Mouse (Mus musculus) lung, embryonic 15.5 days (tissue): ENCODE measurements around the gene Actr3. TPM values are rescaled to one million over a fixed set of nuclear protein-coding genes. Genes with fewer than 3 reads are reported as not detected.

Source experiments
- ATAC-seq: fragments of 200-750 bp; cut with Nextera tagmentation; 2 replicates; pipeline ENCODE4 v1.8.0; 2017; ENCODE audit warnings: moderate number of reproducible peaks, borderline replicate concordance; ENCODE audit not compliant: low FRiP score, low TSS enrichment; ENCODE audit errors: extremely low read depth
- H3K27ac ChIP-seq: fragments of 300-500 bp; sonication (generic); 2 replicates; pipeline ENCODE4 v1.5.1; 2015; ENCODE audit warnings: moderate library complexity, mild to moderate bottlenecking, inconsistent platforms
- H3K27me3 ChIP-seq: fragments of 300-500 bp; sonication (generic); 2 replicates; pipeline ENCODE4 v1.6.1; 2015; ENCODE audit warnings: inconsistent platforms
- H3K36me3 ChIP-seq: fragments of 300-500 bp; sonication (generic); 2 replicates; pipeline ENCODE4 v1.6.1; 2015; ENCODE audit warnings: inconsistent platforms
- H3K4me1 ChIP-seq: fragments of 300-500 bp; sonication (generic); 2 replicates; pipeline ENCODE4 v1.6.1; 2015; ENCODE audit warnings: inconsistent platforms
- H3K4me2 ChIP-seq: fragments of 300-500 bp; sonication (generic); 2 replicates; pipeline ENCODE4 v1.6.1; 2015; ENCODE audit warnings: inconsistent platforms, mild to moderate bottlenecking, moderate library complexity
- H3K4me3 ChIP-seq: fragments of 300-500 bp; sonication (generic); 2 replicates; pipeline ENCODE4 v1.5.1; 2015; ENCODE audit warnings: mild to moderate bottlenecking, inconsistent platforms
- H3K9ac ChIP-seq: fragments of 300-500 bp; sonication (generic); 2 replicates; pipeline ENCODE4 v1.6.1; 2015; ENCODE audit warnings: inconsistent platforms
- H3K9me3 ChIP-seq: fragments of 300-500 bp; sonication (generic); 2 replicates; pipeline ENCODE4 v1.6.1; 2016; ENCODE audit warnings: inconsistent platforms
- WGBS: fragments of 180-500 bp; shearing (Covaris S2); methylation state at CpG from one replicate; pipeline ENCODE4 v1.1.7; 2015; 5-methylcytosine and 5-hydroxymethylcytosine counted together
- polyA plus RNA-seq: library from polyadenylated mRNA; unstranded; fragments of >200 nt; fragmentation: Nextera tagmentation; extraction: Ambion mirVana; gene quantifications from 2 replicates; pipeline ENCODE4 v1.2.1, GENCODE M21; 2015

Gene Actr3
- polyA plus RNA-seq, 1 experiment from 2014 or later: 335 TPM

GRCm38 (mm10) chr1:125464011-125464410 is 28.5 kb upstream of the Actr3 start:
- Histone ChIP-seq H3K4me1 (0 out of 2 replicates have a peak, but pooled peaks cover 4% of the 10 kb centered on the region), H3K9me3 (no peaks in the 10 kb centered on the region), H3K36me3 (no peaks in the 10 kb centered on the region), H3K27ac (no peak overlapping the region), H3K9ac (no peak overlapping the region), H3K4me3 (no peak overlapping the region), H3K27me3 (no peaks in the 10 kb centered on the region), H3K4me2 (no peak overlapping the region)
- 83% methylated on average over 4 of the region's 4 CpGs for WGBS
- ATAC-seq: no peak

GRCm38 (mm10) chr1:125463349-125463748 is 27.8 kb upstream of the Actr3 start:
- Histone ChIP-seq H3K27me3 (no peaks in the 10 kb centered on the region), H3K36me3 (no peaks in the 10 kb centered on the region), H3K4me1 (0 out of 2 replicates have a peak, but pooled peaks cover 4% of the 10 kb centered on the region), H3K4me3 (no peak overlapping the region), H3K4me2 (no peak overlapping the region), H3K9ac (no peak overlapping the region), H3K9me3 (no peaks in the 10 kb centered on the region), H3K27ac (no peak overlapping the region)
- WGBS: 48% methylated on average over 2 of the region's 2 CpGs
- ATAC-seq: no peak

DNA sequence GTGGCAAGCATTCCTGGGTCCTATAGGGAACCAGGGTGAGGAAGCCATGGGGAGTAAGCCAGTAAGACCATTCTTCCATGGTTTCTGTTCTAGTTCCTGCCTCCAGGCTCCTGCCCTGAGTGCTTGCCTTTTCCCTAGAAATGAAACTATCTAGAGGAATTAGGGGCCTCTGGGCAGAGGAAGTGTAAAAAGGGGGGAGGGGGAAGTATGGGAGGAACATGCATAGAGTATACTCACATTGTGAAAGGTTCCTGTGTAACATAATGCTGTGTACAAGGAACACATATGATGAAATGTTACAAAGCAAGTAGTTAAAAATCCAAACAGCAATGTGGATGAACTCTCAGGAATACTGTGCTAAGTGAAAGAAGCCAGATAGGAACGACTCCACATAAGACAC is 27.4 kb upstream of the Actr3 start:
- no peak overlapping the region for H3K9ac ChIP-seq
- no peaks in the 10 kb centered on the region for H3K36me3 ChIP-seq
- no peak overlapping the region for H3K27ac ChIP-seq
- 68% methylated on average over 1 of the region's 1 CpGs for WGBS
- no peak overlapping the region for H3K4me2 ChIP-seq
- H3K27me3 ChIP-seq: no peaks in the 10 kb centered on the region
- no peak for ATAC-seq
- no peak overlapping the region for H3K4me3 ChIP-seq
- no peaks in the 10 kb centered on the region for H3K9me3 ChIP-seq
- 0 out of 2 replicates have a peak, but pooled peaks cover 4% of the 10 kb centered on the region for H3K4me1 ChIP-seq

DNA sequence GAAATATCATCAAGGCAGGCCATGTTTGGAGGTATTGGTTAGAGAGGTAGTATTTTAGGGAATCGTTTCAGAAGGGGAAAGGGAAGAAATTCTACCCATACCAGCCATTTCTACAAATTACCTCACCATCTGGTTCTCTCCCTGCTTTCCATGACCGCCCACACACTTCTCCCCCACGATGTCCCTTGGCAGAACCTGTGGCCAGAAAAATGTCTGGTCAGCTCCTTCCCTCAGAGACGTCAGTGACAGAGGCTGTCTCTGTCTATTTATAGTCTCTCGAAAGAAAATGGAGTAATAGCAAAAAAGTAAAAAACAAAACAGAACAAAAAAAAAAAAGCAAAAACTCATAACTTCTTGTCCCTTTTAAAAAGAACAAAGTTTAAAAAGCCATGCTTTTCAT is 23.0 kb upstream of the Actr3 start:
- Histone ChIP-seq H3K27me3 (no peaks in the 10 kb centered on the region), H3K9me3 (no peaks in the 10 kb centered on the region), H3K9ac (no peak overlapping the region), H3K4me1 (no peaks in the 10 kb centered on the region), H3K27ac (no peak overlapping the region; the same call in 1 of the 2 replicates), H3K4me2 (no peak overlapping the region), H3K4me3 (no peak overlapping the region), H3K36me3 (no peaks in the 10 kb centered on the region)
- 42% methylated on average over 5 of the region's 5 CpGs for WGBS
- peak; percentile 78; the same call in 1 of the 2 replicates for ATAC-seq

GRCm38 (mm10) chr1:125455128-125455527 is 19.6 kb upstream of the Actr3 start:
- Histone ChIP-seq H3K27me3 (no peaks in the 10 kb centered on the region), H3K9me3 (no peaks in the 10 kb centered on the region), H3K4me1 (no peaks in the 10 kb centered on the region), H3K4me2 (no peak overlapping the region), H3K9ac (no peak overlapping the region), H3K27ac (no peak overlapping the region), H3K36me3 (no peaks in the 10 kb centered on the region), H3K4me3 (no peak overlapping the region)
- WGBS: 72% methylated on average over 2 of the region's 2 CpGs
- ATAC-seq: no peak

GRCm38 (mm10) chr1:125450282-125451000 is 14.9 kb upstream of the Actr3 start:
- ATAC-seq: no peak
- no peak overlapping the region for H3K4me2 ChIP-seq
- H3K4me3 ChIP-seq: no peak overlapping the region
- no peak overlapping the region for H3K9ac ChIP-seq
- no peak overlapping the region for H3K27ac ChIP-seq
- no peaks in the 10 kb centered on the region for H3K27me3 ChIP-seq
- no peaks in the 10 kb centered on the region for H3K4me1 ChIP-seq
- 83% methylated on average over 4 of the region's 4 CpGs for WGBS
- H3K9me3 ChIP-seq: no peaks in the 10 kb centered on the region
- H3K36me3 ChIP-seq: no peaks in the 10 kb centered on the region

DNA sequence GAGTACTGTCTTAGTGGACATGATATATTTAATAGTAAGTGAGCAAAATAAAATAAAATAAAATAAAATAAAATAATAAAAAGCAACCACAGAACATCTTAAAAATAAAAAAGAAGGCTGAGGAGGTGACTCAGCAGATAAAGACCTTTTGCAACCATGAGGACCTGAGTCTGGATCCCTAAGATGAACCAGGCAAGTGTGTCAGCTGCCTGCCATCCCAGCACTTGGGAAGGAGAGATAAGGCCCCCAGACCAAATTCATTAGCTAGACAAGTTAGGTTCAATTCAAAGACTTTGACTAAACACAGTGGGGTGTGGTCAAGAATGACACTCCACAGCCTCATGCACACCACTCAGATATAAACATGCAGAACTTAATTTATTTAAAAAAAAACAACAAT is 12.4 kb upstream of the Actr3 start:
- no peak overlapping the region for H3K9ac ChIP-seq
- no peaks in the 10 kb centered on the region for H3K27me3 ChIP-seq
- H3K4me3 ChIP-seq: no peak overlapping the region
- no peaks in the 10 kb centered on the region for H3K9me3 ChIP-seq
- no peak for ATAC-seq
- H3K4me2 ChIP-seq: no peak overlapping the region
- H3K36me3 ChIP-seq: no peaks in the 10 kb centered on the region
- no peak overlapping the region for H3K27ac ChIP-seq
- no peaks in the 10 kb centered on the region for H3K4me1 ChIP-seq

DNA sequence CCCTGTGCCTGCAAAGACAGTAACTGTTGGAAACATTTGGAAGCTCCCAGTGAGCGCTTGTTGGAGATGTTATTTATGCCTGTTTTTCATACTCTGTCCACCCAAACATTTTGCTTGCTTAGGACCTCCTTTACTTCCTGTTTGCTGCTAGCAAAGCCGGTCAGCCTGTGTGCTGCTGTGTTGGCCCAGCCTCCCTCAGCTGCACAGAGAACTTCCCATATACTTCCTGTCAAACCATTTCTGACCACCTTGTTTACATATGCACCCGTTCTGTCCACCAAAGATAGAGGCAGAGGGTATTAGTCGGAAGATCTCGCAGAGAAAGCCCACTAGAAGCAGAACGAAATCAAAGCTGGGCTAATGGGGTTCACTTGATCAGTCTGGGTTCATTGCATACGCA is 6.2 kb upstream of the Actr3 start:
- peak; percentile 68; the same call in 1 of the 2 replicates for ATAC-seq
- Histone ChIP-seq H3K4me3 (no peak overlapping the region), H3K27ac (peak overlapping the region; percentile 43; the same call in 1 of the 2 replicates), H3K4me1 (peaks cover 15% of the 10 kb centered on the region; the same call in 1 of the 2 replicates), H3K9ac (no peak overlapping the region), H3K4me2 (peak overlapping the region; percentile 17; the same call in 1 of the 2 replicates), H3K27me3 (no peaks in the 10 kb centered on the region), H3K36me3 (no peaks in the 10 kb centered on the region), H3K9me3 (no peaks in the 10 kb centered on the region)
- 40% methylated on average over 7 of the region's 7 CpGs for WGBS

GRCm38 (mm10) chr1:125441251-125441650 is 5.7 kb upstream of the Actr3 start:
- H3K27me3 ChIP-seq: no peaks in the 10 kb centered on the region
- H3K27ac ChIP-seq: peak overlapping the region; percentile 43; the same call in 1 of the 2 replicates

DNA sequence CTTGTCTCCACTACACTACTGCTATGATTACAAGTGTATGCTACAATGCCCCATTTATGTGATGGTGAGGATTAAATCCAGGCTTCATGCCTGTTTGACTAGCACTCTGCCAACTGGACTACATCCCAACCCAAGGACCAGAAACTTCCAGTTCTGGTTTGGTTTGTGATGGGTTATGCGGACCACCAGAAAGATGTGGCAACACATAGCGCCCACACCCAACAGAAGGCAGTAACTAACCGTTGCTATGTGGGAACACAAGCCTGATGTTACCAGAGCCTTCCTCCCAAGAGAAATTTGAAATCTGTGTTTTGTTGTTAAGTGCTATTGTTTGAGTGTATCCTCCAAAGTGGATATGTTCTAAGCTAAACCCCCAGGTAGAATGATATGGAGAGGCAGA is 4.0 kb upstream of the Actr3 start:
- H3K4me1 ChIP-seq: peaks cover 19% of the 10 kb centered on the region; the same call in 1 of the 2 replicates
- H3K27me3 ChIP-seq: no peaks in the 10 kb centered on the region
- no peak overlapping the region for H3K4me2 ChIP-seq
- ATAC-seq: no peak
- no peak overlapping the region for H3K4me3 ChIP-seq
- H3K36me3 ChIP-seq: no peaks in the 10 kb centered on the region
- no peak overlapping the region for H3K27ac ChIP-seq
- H3K9ac ChIP-seq: no peak overlapping the region
- H3K9me3 ChIP-seq: no peaks in the 10 kb centered on the region
- WGBS: 93% methylated on average over 3 of the region's 3 CpGs

More at GRCm38 (mm10) chr1:125441251-125441650, 5.7 kb upstream of the Actr3 start:
- no peak for ATAC-seq
- Histone ChIP-seq H3K9ac (no peak overlapping the region), H3K4me2 (peak overlapping the region; percentile 17; the same call in 1 of the 2 replicates), H3K4me1 (peaks cover 17% of the 10 kb centered on the region; the same call in 1 of the 2 replicates), H3K36me3 (no peaks in the 10 kb centered on the region), H3K9me3 (no peaks in the 10 kb centered on the region), H3K4me3 (no peak overlapping the region)
- 67% methylated on average over 6 of the region's 6 CpGs for WGBS

DNA sequence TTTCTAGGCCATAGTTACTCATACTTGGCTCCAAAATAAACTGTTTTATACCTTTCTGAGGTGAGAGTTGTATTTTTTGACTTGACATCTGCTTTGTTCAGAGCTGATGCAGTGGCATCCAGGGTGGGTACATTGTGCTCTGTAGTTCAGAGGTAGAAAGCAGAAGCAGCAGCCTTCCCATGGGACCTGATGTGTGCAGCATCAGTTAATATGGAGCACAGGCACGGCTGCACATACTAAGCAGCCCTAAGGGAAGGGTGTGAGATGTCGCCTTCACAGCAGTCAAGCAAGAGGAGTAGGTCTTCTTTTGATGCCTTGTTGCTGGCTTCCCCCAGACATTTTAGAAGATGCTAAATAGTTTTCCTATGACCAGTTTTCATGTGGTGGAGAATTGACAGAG is 3.3 kb upstream of the Actr3 start:
- Histone ChIP-seq H3K27ac (no peak overlapping the region), H3K9ac (no peak overlapping the region), H3K4me2 (no peak overlapping the region), H3K27me3 (no peaks in the 10 kb centered on the region), H3K36me3 (no peaks in the 10 kb centered on the region), H3K9me3 (no peaks in the 10 kb centered on the region), H3K4me1 (peaks cover 19% of the 10 kb centered on the region; the same call in 1 of the 2 replicates), H3K4me3 (no peak overlapping the region)
- ATAC-seq: no peak
- 85% methylated on average over 2 of the region's 2 CpGs for WGBS

GRCm38 (mm10) chr1:125437927-125438326 is 2.4 kb upstream of the Actr3 start:
- WGBS: 20% methylated on average over 3 of the region's 3 CpGs
- peaks cover 26% of the 10 kb centered on the region; the same call in 1 of the 2 replicates for H3K4me1 ChIP-seq
- no peak for ATAC-seq

More at GRCm38 (mm10) chr1:125437927-125438326, 2.4 kb upstream of the Actr3 start:
- Histone ChIP-seq H3K4me2 (no peak overlapping the region), H3K9ac (no peak overlapping the region), H3K27me3 (no peaks in the 10 kb centered on the region), H3K36me3 (no peaks in the 10 kb centered on the region), H3K27ac (no peak overlapping the region), H3K4me3 (no peak overlapping the region), H3K9me3 (no peaks in the 10 kb centered on the region)
